Mouse (Mus musculus): ENCODE measurements around the gene Adora2b. TPM values are rescaled to one million over a fixed set of nuclear protein-coding genes. Genes with fewer than 3 reads are reported as not detected.
A peak's percentile ranks its signal among the peaks of the same experiment; 100 is the strongest.
"Not testable (repeated sequence)": the region's sequence is repeated elsewhere in the genome, so short reads cannot be mapped to it uniquely, and the experiment has no call there.

Adora2b gene
- total RNA-seq, 1 experiment from 2014 or later = 0.81 TPM

GRCm38 (mm10) chr11:62253380-62253779 lies 4.6 kb downstream of the Adora2b start:
- no peak for ATAC-seq (ENCODE audit: extremely low read depth, insufficient number of reproducible peaks, low FRiP score, poor library complexity, severe bottlenecking)

DNA sequence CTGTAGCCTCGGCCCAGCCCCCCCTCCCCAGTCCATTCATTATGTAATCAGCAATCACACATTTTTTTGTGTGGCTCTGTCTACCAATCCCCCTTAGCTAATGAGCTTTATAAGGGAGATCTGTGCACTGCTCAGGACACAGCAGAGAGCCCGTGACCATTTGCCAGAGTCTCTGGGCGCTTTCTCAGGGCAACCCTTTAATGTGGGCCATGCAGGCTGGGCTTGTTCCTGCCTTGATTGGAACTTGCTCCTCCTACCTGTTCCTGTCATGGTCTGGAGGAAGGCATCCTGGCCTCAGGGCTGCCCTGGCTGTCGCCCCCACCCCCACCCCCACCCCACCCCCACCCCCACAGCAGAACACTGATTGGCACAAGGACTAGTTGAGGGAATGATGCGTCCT lies 10.4 kb downstream of the Adora2b start:
- no peak for ATAC-seq (ENCODE audit: extremely low read depth, insufficient number of reproducible peaks, low FRiP score, poor library complexity, severe bottlenecking)

DNA sequence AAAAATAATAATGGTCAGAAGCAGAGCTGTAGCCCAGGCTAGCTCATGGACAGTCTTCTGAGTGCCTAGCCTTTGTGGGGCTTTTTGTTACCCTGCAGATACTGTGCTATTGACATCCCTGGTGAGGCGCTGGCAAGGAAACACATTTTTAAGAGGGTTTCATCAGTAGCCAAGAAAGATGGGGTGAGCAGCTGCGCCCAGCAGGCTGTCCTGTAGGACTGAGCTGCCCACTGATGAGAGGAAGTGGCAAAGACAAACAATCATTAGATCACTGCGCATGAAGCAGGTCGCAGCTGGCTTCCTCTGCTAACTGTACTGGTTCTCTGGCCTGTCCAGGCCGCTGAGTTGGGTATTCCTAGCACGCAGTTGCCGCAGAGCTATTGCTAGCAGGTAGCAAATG lies 14.8 kb downstream of the Adora2b start:
- ATAC-seq (ENCODE audit: extremely low read depth, insufficient number of reproducible peaks, low FRiP score, poor library complexity, severe bottlenecking) = no peak

DNA sequence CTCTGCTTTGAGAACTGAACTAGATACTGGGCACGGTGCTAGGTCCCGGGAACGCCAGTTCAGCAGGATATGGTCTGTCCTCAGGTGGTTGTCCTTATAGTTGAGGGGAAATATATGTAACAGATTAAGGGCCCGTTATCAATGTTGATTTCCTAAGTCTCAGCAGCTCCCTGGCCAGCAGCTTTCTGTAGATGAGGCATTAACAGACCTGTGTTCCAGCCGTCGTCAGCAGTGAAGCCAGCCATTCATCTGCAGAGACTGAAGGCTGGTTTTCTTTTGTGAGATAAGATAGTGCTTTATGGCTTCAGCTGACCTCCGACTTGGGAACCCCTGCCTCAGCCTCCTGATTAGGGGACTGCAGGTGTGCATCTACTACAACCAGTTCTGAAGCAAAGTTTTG lies 15.2 kb downstream of the Adora2b start:
- no peak for ATAC-seq (ENCODE audit: extremely low read depth, insufficient number of reproducible peaks, low FRiP score, poor library complexity, severe bottlenecking)

- no peak for ATAC-seq (ENCODE audit: extremely low read depth, insufficient number of reproducible peaks, low FRiP score, poor library complexity, severe bottlenecking)
Observed at GRCm38 (mm10) chr11:62265642-62266041, 16.9 kb downstream of the Adora2b start.

GRCm38 (mm10) chr11:62266466-62267214 lies 17.9 kb downstream of the Adora2b start:
- no peak for ATAC-seq (ENCODE audit: extremely low read depth, insufficient number of reproducible peaks, low FRiP score, poor library complexity, severe bottlenecking)

DNA sequence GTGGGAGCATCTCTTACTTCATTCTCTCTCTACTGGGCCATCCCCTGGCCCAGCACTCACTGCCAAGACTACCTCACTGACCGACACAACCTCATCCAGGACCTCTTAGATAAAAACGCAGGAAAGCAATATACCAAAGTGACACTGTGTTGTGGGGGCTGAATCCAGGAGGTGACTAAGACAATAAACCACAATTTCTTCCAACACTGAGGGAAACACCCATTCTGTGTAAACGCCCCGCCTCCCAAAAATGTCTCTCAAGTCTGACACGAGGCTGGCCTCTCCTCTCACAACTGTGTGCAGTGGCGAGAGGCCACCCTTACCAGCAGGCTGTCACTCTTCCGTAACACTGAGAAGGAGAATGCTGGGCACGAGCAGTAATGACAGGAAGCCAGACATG lies 19.6 kb downstream of the Adora2b start:
- no peak for ATAC-seq (ENCODE audit: extremely low read depth, insufficient number of reproducible peaks, low FRiP score, poor library complexity, severe bottlenecking)

- ATAC-seq (ENCODE audit: extremely low read depth, insufficient number of reproducible peaks, low FRiP score, poor library complexity, severe bottlenecking) = no peak
Observed at GRCm38 (mm10) chr11:62269097-62269496, 20.3 kb downstream of the Adora2b start.

DNA sequence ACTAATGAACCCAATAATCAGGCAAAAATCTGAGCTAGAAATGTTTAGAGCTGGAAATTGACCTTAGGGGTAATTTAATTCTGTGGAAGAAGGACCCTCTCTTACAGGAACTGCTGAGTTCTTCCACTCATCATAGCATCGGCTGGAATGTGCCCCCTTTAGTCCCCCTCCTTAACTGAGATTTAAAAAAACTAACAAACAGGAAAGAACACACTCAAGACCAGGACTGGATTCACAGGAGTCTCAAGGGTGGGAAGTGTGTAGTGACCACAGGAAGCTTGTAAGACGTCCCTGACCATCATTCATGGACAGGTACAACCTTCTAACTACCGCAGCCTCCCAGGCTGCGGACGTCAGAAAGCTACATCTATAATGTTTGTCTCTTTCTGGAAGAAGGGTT lies 22.1 kb downstream of the Adora2b start:
- no peak for ATAC-seq (ENCODE audit: extremely low read depth, insufficient number of reproducible peaks, low FRiP score, poor library complexity, severe bottlenecking)

GRCm38 (mm10) chr11:62277086-62277485 lies 28.3 kb downstream of the Adora2b start:
- no peak for ATAC-seq (ENCODE audit: extremely low read depth, insufficient number of reproducible peaks, low FRiP score, poor library complexity, severe bottlenecking)

DNA sequence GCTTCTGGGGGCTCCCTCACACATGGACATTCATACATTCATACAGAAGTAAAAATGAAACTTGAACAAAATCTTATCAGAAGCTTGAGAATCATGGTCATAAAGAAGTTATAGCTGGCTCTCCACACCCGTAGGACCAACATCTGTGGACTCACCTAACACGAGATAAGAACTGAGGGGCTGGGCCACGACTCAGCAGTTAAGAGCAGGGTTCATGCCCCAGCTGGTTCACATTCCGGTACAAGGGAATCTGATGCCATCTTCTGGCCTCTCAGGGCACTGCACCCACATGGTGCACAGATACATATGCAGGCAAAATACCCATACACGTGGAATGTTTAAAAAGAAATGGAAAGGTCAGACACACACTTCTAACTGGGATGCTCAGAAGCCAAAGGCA lies 29.2 kb downstream of the Adora2b start:
- ATAC-seq (ENCODE audit: extremely low read depth, insufficient number of reproducible peaks, low FRiP score, poor library complexity, severe bottlenecking) = 0 out of 2 replicates have a peak, but pooled peaks have one; percentile 33

DNA sequence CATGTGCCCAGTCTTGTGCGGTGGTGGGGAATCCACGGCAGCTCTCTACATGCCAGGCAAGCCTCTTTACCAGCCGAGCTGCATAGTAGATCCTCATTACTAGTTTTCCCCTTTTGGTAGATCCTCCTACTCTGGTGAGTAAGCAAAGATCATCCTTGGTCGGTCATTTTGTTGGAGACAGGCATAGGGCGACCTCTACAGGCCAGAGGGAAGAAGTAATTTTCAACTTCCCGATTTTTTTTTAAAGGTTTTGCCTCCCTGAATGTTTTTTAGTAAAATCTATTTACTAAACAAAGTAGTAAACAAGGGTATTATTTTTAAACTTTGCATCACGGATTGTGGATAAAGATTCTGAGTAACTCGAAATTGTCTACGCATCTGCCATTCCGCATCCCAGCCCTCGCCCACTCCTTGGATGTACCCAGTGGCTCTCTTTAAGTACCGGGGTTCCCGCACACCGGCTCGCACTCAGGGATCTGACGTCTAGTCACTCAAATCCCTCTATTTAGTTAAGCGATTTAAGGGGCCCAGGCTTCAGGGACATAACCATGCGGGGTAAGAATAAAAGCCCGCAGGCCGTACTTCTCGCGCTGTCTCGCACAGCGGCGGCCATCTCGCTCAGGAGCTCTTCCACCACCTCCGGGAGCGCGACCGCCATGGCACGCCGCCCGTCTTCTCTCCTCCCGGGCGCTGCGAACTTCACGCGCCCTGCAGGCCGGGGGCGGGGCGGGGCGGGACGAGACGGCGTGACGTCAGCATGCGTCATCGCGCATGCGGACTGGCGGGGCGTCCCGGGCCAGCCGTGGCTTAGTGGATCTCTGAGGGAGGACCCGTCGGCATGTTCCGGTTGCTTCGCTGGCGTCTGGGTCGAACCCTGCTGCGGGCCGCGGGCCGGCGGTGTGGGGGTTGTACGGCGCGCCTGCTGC lies 32.2 kb downstream of the Adora2b start, which contains the start of the genes Zswim7 and Ttc19:
Gene Zswim7, minus strand, starts transcription at position 701 of the 926 bp plus-strand sequence.
Gene Ttc19, plus strand, starts transcription at position 799 of the 926 bp plus-strand sequence.
- ATAC-seq (ENCODE audit: extremely low read depth, insufficient number of reproducible peaks, low FRiP score, poor library complexity, severe bottlenecking) = peak; percentile 86

DNA sequence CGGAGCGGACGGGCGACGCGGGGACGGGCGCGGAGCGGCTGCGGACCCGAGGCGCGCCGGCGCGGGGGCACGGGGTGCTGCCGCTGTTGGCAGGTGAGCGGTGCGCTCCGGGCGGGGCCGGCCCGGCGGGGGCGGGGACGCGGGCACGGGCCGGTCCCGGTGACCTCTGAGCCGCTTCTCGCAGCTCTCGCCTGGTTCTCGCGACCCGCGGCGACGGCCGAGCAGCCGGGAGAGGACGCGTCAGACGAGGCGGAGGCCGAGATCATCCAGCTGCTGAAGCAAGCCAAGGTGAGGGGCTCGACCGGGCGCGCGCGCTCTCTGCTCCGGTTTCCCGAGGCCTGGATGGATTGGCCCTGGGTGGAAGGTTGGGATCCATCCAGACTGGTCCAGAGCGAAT lies 32.8 kb downstream of the Adora2b start:
- no peak for ATAC-seq (ENCODE audit: extremely low read depth, insufficient number of reproducible peaks, low FRiP score, poor library complexity, severe bottlenecking)

DNA sequence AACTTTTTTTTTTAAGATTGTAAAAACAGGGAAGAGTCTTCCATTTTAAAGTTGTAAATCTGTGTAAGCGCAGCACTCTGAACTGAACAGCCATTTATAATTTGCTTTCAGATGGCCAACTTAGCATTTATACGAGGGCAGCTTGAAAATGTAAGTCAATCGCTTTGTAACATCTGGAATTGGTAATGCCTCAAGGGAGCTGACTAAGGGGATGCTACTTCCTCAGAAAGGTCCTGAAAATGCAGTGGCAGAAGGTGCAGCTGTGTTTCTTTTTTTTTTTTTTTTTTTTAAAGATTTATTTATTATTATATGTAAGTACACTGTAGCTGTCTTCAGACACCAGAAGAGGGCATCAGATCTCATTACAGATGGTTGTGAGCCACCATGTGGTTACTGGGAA lies 35.2 kb downstream of the Adora2b start:
- not testable (repeated sequence) for ATAC-seq (ENCODE audit: extremely low read depth, insufficient number of reproducible peaks, low FRiP score, poor library complexity, severe bottlenecking)

DNA sequence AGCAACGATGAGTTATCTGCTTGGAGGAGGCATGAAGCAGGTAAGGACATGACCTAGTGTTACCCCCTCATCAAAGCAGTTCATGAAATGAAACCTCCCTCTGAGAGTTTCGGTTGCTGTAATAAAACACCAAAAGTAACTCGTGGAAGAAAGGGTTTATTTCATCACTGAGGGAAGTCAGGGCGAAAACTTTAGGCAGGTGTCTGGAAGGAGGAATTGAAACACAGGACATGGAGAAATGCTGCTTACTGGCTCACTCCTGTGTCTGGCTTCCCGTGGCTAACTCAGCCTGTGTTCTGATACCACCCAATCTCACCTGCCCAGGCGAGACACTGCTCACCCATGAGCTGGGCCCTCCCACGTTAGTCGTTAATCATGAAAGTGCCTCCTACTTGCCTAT lies 36.2 kb downstream of the Adora2b start:
- no peak for ATAC-seq (ENCODE audit: extremely low read depth, insufficient number of reproducible peaks, low FRiP score, poor library complexity, severe bottlenecking)

DNA sequence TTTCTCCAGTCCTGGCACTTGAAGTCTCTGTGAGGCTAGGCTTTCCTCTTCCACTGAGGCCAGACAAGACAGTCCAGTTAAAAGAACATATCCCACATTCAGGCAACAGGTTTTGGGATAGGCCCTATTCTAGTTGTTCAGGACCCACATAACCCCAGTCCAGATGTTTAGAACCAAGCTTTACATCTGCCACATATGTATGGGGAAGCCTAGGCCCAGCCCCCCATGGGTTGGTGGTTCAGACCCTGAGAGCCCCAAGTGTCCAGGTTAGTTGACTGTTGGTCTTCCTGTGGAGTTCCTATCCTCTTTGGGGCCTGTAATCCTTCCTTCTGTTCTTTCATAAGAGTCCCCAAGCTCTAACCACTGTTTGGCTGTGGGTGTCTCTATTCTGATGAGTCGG lies 38.9 kb downstream of the Adora2b start:
- ATAC-seq (ENCODE audit: extremely low read depth, insufficient number of reproducible peaks, low FRiP score, poor library complexity, severe bottlenecking) = no peak

GRCm38 (mm10) chr11:62294121-62294520 lies 45.3 kb downstream of the Adora2b start:
- ATAC-seq (ENCODE audit: extremely low read depth, insufficient number of reproducible peaks, low FRiP score, poor library complexity, severe bottlenecking) = no peak

DNA sequence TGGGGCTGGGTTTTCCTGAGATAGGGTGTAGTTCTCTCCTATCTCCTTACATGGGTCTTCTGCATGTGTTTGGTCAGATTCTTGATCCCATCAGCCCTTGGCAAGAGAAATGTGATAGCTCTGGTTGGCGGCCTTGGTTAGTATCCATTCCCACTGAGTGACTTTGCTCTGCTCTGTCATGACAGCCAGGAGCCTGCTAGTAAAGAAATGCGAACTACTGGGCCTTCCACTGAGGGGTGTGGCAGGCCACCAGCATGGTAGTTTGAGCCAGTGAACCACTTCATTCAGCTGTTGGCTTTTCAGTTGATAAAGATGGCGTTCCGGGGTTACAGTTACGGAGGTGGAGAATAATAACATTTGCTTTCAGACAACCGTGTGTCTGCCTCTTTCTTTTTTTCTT lies 50.1 kb downstream of the Adora2b start:
- no peak for ATAC-seq (ENCODE audit: extremely low read depth, insufficient number of reproducible peaks, low FRiP score, poor library complexity, severe bottlenecking)

DNA sequence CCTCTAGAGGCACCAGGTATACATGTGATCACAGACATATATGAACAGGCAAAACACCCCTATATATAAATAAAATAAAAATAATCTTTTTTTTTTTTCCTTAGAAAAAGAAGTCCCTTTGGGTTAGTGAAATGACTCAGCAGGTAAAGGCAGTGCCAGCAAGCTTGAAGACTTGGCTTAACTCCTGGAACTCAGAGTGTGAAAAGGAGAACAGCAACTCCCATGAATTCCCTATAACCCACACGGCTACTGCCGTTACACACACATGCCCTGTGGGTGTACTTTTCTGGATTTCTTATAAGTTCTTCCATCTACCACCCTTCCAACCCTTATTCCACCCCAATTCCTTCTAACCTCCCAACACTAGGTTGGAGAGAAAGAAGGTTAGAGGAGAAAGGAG lies 57.1 kb downstream of the Adora2b start:
- ATAC-seq (ENCODE audit: extremely low read depth, insufficient number of reproducible peaks, low FRiP score, poor library complexity, severe bottlenecking) = no peak

DNA sequence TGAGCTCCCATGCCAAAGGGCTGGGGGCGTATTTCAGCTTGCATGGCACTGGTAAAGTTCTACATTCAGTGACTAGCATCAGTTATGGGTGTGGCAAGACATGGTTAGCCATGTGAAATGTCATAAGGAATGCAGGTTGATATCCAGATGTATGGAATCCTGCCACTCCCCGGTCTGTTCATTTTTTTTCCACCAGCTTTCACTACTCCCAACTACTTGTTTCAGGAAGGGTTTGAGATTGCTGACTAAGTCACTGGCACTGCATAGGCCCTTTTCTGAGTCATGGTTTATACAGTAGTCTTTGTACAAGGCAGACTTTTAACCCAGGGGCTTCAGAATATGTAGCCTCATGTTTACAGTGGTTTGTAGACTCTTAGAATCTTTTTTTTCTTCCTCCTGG lies 60.5 kb downstream of the Adora2b start:
- ATAC-seq (ENCODE audit: extremely low read depth, insufficient number of reproducible peaks, low FRiP score, poor library complexity, severe bottlenecking) = no peak

All from neutrophil, adult 5-6 weeks (primary cell).